Mouse (Mus musculus) limb, embryonic 14.5 days (tissue): ENCODE measurements around the gene Tcf7l1. TPM values are rescaled to one million over a fixed set of nuclear protein-coding genes. Genes with fewer than 3 reads are reported as not detected.

Experiments used
- ATAC-seq: fragments of 200-750 bp; cut with Nextera tagmentation; 2 replicates; pipeline ENCODE4 v1.8.0; 2017; ENCODE audit warnings: low read depth, moderate number of reproducible peaks, moderate TSS enrichment; ENCODE audit not compliant: low FRiP score
- DNase-seq: peaks from one replicate; pipeline ENCODE4 v3.0.0-alpha.2; 2015; ENCODE audit warnings: low spot score
- H3K27ac ChIP-seq: fragments of 300-500 bp; sonication (generic); replicated peaks from 2 replicates; pipeline ENCODE4 v1.5.1; 2014; ENCODE audit warnings: low read depth, mild to moderate bottlenecking, low read length, moderate library complexity, mixed read lengths
- H3K27me3 ChIP-seq: fragments of 300-500 bp; sonication (generic); 2 replicates; pipeline ENCODE4 v1.6.1; 2014; ENCODE audit warnings: low read length, mixed read lengths; ENCODE audit not compliant: control insufficient read depth, insufficient read depth
- H3K36me3 ChIP-seq: fragments of 300-500 bp; sonication (generic); 2 replicates; pipeline ENCODE4 v1.6.1; 2014; ENCODE audit warnings: mild to moderate bottlenecking, low read length, moderate library complexity, mixed read lengths; ENCODE audit not compliant: control insufficient read depth, insufficient read depth
- H3K4me1 ChIP-seq: fragments of 300-500 bp; sonication (generic); 2 replicates; pipeline ENCODE4 v1.6.1; 2014; ENCODE audit warnings: antibody characterized with exemption, low read length, mixed read lengths; ENCODE audit not compliant: control insufficient read depth, insufficient read depth
- H3K4me2 ChIP-seq: fragments of 300-500 bp; sonication (generic); replicated peaks from 2 replicates; pipeline ENCODE4 v1.6.1; 2014; ENCODE audit warnings: low read depth, mild to moderate bottlenecking, low read length, moderate library complexity; ENCODE audit not compliant: severe bottlenecking
- H3K4me3 ChIP-seq: fragments of 300-500 bp; sonication (generic); replicated peaks from 2 replicates; pipeline ENCODE4 v1.5.1; 2014; ENCODE audit warnings: low read length
- H3K9ac ChIP-seq: fragments of 300-500 bp; sonication (generic); 2 replicates; pipeline ENCODE4 v1.6.1; 2014; ENCODE audit warnings: mild to moderate bottlenecking, low read depth, low read length, moderate library complexity; ENCODE audit not compliant: severe bottlenecking
- H3K9me3 ChIP-seq: fragments of 300-500 bp; sonication (generic); 2 replicates; pipeline ENCODE4 v1.6.1; 2016; ENCODE audit warnings: low read length; ENCODE audit not compliant: control insufficient read depth
- POLR2A ChIP-seq: fragments of 200-500 bp; IDR thresholded peaks from 2 replicates; pipeline ENCODE4 v1.8.0; 2012; ENCODE audit warnings: inconsistent platforms, mild to moderate bottlenecking, moderate library complexity, borderline replicate concordance; ENCODE audit not compliant: insufficient read depth, insufficient read length; ENCODE audit errors: extremely low read depth
- WGBS: fragments of 180-500 bp; shearing (Covaris S2); extraction: QIAGEN DNeasy Blood & Tissue Kit; methylation state at CpG from one replicate; pipeline ENCODE4 v1.1.7; 2014; 5-methylcytosine and 5-hydroxymethylcytosine counted together
- polyA plus RNA-seq, 2 experiments: library from polyadenylated mRNA; depleted of rRNA in 1 of 2; stranded (reverse) in 1 of 2; unstranded in 1 of 2; fragments of >200 nt; fragmentation: Nextera tagmentation in 1 of 2; extraction: Ambion mirVana in 1 of 2; gene quantifications; 2 replicates each; pipeline versions ENCODE4 v1.2.1 to v1.2.3; 2012 to 2014

Gene Tcf7l1
- polyA plus RNA-seq, 2 experiments: 47.9 to 78.1 TPM

DNA sequence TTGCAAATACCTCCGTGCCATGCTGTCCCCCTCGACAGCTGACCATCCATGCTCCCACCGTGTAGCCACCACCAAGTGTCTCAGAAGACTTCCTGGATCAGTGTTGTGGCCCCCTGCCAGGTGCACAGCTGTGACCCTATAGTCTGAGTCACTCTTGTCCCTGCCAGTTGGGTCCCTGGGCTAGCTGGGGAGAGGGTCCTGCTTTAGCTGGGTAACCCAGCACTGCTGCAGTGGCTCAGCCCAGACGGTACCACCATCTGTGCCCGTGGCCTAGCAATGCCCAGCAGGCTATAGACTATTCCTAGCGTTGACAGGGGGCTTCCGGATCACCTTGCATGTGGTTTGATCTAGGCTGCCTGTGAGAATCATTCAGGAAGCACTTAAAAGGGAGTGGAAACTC is 21.2 kb upstream of the Tcf7l1 start:
- Histone ChIP-seq H3K4me2 (no peak overlapping the region), H3K9ac (no peak overlapping the region), H3K36me3 (no peaks in the 10 kb centered on the region), H3K4me1 (no peaks in the 10 kb centered on the region), H3K9me3 (no peaks in the 10 kb centered on the region), H3K27me3 (no peaks in the 10 kb centered on the region), H3K4me3 (no peak overlapping the region), H3K27ac (no peak overlapping the region)
- no peak for DNase-seq
- 80% methylated on average over 7 of the region's 7 CpGs for WGBS
- TF ChIP-seq POLR2A: no peak
- no peak for ATAC-seq

DNA sequence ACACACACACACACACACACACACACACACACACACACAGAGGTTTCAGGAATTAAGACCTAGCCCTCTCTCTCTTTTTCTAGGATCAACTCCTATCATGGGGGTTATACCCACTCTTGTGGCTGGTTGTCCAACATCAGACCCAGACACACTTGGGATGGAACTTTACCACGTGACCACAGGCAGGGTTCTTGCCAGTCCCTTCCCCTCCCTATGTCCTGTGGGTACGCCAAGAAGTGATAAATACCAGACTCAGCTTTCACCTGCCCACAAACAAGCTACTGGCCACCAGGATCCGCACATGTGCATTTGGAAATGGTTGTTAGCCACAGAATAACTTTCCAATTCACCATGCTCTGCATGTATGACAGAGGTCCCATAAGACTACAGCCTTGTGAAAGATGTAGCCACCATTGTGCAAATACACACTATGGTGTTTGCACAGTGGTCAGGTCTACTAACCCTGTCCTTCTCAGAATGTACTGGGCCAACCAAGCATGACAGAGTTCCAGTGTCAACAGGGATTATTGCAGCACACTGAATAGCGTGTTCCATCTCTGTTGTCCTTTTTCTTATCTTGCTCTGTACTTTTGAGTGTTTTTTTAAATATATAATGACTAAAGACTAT is 20.6 kb upstream of the Tcf7l1 start:
- ATAC-seq (no peak), DNase-seq (no peak)
- no peaks in the 10 kb centered on the region for H3K4me1 ChIP-seq
- H3K9me3 ChIP-seq: no peaks in the 10 kb centered on the region
- no peak overlapping the region for H3K4me3 ChIP-seq
- H3K27me3 ChIP-seq: no peaks in the 10 kb centered on the region
- no peak overlapping the region for H3K9ac ChIP-seq
- H3K27ac ChIP-seq: no peak overlapping the region
- no peak for TF ChIP-seq POLR2A
- no peaks in the 10 kb centered on the region for H3K36me3 ChIP-seq
- H3K4me2 ChIP-seq: no peak overlapping the region
- WGBS: 68% methylated on average over 4 of the region's 4 CpGs

DNA sequence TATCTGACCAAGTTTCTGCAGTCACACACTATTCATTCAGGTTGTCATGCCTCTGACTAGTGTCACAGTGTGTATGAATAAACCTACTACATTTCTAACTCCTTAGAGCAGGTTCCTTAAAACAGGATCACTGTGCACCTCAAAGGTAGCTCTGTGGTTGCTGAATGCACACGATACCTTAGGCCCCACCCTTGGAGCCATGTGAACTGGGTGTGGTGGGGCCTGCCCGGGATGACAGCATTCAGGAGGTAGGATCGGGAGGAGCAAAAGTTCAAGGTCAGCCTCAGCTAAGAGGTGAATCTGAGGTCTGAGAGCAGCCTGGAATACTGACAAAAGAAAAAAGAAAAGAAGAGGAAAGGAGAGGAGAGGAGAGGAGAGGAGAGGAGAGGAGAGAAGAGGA is 19.3 kb upstream of the Tcf7l1 start:
- H3K9me3 ChIP-seq: no peaks in the 10 kb centered on the region
- H3K27ac ChIP-seq: no peak overlapping the region
- 58% methylated on average over 3 of the region's 3 CpGs for whole genome bisulfite sequencing
- ATAC-seq (no peak), DNase-seq (no peak)
- no peak overlapping the region for H3K4me3 ChIP-seq
- H3K36me3 ChIP-seq: no peaks in the 10 kb centered on the region
- H3K4me1 ChIP-seq: no peaks in the 10 kb centered on the region
- no peak for TF ChIP-seq POLR2A
- no peaks in the 10 kb centered on the region for H3K27me3 ChIP-seq
- H3K9ac ChIP-seq: no peak overlapping the region
- H3K4me2 ChIP-seq: no peak overlapping the region

DNA sequence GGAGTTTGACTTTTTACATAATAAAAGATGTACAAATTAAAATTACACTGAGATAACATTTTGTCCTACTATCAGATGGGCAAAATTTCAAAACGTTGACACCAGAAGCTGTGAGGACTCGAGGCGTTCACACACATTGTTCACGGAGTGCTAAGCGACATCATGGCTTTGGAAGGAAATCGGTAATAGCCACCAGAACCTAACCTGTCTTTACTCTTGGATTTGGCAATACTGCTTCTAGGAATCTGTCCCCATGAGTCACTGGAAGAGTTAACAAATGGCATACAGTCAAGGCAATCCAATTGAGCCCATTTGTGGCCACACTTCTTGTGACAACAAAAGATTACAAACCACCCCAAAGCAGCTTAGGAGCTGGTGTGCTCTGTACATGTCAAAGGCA is 14.6 kb upstream of the Tcf7l1 start:
- no peaks in the 10 kb centered on the region for H3K27me3 ChIP-seq
- no peak overlapping the region for H3K4me2 ChIP-seq
- H3K9ac ChIP-seq: no peak overlapping the region
- no peak for TF ChIP-seq POLR2A
- 86% methylated on average over 6 of the region's 6 CpGs for WGBS
- DNase-seq: no peak
- H3K36me3 ChIP-seq: no peaks in the 10 kb centered on the region
- ATAC-seq: no peak
- no peak overlapping the region for H3K27ac ChIP-seq
- no peaks in the 10 kb centered on the region for H3K9me3 ChIP-seq
- no peaks in the 10 kb centered on the region for H3K4me1 ChIP-seq
- H3K4me3 ChIP-seq: no peak overlapping the region

DNA sequence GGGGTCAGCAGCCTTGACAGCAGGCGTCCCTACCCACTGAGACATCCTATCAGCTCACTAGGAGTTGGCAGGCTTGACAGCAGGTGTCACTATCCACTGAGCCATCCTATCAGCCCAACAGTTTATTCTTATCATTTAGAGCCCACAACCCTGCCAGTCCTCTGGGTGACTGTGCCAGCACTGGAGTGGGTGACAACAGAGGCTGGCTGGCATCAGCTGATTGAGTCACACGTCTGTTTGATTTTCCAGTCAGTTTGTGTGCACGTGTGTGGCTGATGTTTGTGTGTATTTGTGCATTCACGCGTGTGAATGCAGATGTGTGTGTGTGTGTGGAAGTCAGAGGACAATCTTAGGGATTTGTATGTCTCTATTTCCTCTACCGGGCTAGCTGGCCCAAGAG is 13.1 kb upstream of the Tcf7l1 start:
- H3K27ac ChIP-seq: no peak overlapping the region
- 91% methylated on average over 6 of the region's 6 CpGs for WGBS
- no peaks in the 10 kb centered on the region for H3K9me3 ChIP-seq
- TF ChIP-seq POLR2A: no peak
- no peaks in the 10 kb centered on the region for H3K36me3 ChIP-seq
- no peak overlapping the region for H3K4me2 ChIP-seq
- DNase-seq (no peak), ATAC-seq (no peak)
- H3K9ac ChIP-seq: no peak overlapping the region
- H3K4me1 ChIP-seq: no peaks in the 10 kb centered on the region
- H3K4me3 ChIP-seq: no peak overlapping the region
- H3K27me3 ChIP-seq: no peaks in the 10 kb centered on the region

DNA sequence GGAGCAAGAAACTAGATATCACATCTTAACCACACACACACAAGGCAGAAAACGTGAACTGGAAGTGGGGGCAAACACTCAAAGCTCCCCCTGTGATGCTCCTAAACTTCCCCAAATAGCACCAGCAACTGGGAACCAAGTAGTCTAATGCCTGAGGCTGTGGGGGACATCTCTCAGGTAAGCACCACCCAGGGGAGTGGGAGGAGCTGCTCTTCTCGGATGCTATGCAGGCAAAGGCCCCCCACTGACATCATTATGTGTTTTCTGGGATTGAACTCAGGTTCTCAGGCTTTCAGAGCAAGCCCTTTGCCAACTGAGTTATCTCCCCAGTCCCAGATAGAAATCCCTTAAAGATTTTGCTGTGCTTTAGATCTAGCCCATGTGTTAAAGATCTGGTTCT is 11.6 kb upstream of the Tcf7l1 start:
- WGBS: 39% methylated on average over 2 of the region's 2 CpGs
- no peaks in the 10 kb centered on the region for H3K36me3 ChIP-seq
- H3K4me3 ChIP-seq: no peak overlapping the region
- ATAC-seq (no peak), DNase-seq (no peak)
- no peaks in the 10 kb centered on the region for H3K27me3 ChIP-seq
- no peak overlapping the region for H3K9ac ChIP-seq
- H3K27ac ChIP-seq: no peak overlapping the region
- no peaks in the 10 kb centered on the region for H3K4me1 ChIP-seq
- H3K9me3 ChIP-seq: no peaks in the 10 kb centered on the region
- no peak for TF ChIP-seq POLR2A
- H3K4me2 ChIP-seq: no peak overlapping the region
